Mouse (Mus musculus) CH12.LX (cell line): ENCODE results near the gene Lbx2. TPM values are rescaled to one million over a fixed set of nuclear protein-coding genes. Genes with fewer than 3 reads are reported as not detected.

Experiments
- DNase-seq: peaks from one replicate; pipeline ENCODE4 v3.0.0-alpha.2; 2013; ENCODE audit errors: extremely low read depth
- H3K27ac ChIP-seq: 2 replicates; pipeline ENCODE4 v1.5.1; 2012; ENCODE audit warnings: low read depth, mild to moderate bottlenecking, control low read depth, moderate library complexity; ENCODE audit not compliant: insufficient read depth
- H3K27me3 ChIP-seq: replicated peaks from 2 replicates; pipeline ENCODE3; 2012; ENCODE audit warnings: inconsistent platforms
- H3K36me3 ChIP-seq, 2 experiments: replicated peaks in 1 of 2; 2 replicates each; pipeline versions ENCODE3 to v1.6.1; 2012; ENCODE audit warnings: inconsistent platforms in 1 of 2, low read length in 1 of 2, mild to moderate bottlenecking in 1 of 2, mixed read lengths in 1 of 2, moderate library complexity in 1 of 2; ENCODE audit not compliant: control insufficient read depth in 1 of 2, insufficient read depth in 1 of 2
- H3K4me1 ChIP-seq, 2 experiments: 2 replicates each; pipeline ENCODE4 v1.6.1; 2012; ENCODE audit warnings: inconsistent platforms in 1 of 2, moderate library complexity in 1 of 2; ENCODE audit not compliant: insufficient read depth in 2 of 2, control insufficient read depth in 1 of 2
- H3K4me2 ChIP-seq: 2 replicates; pipeline ENCODE4 v1.6.1; 2012; ENCODE audit warnings: low read depth, mild to moderate bottlenecking, control low read depth; ENCODE audit not compliant: poor library complexity, insufficient read depth, severe bottlenecking
- H3K4me3 ChIP-seq, 3 experiments: fragments of 150-350 bp in 1 of 3; sonication (generic) in 1 of 3; replicated peaks in 1 of 3; 2 replicates each; pipeline versions ENCODE3 to v1.5.1; 2011 to 2012; ENCODE audit warnings: low read depth in 2 of 3, low read length in 2 of 3, mild to moderate bottlenecking in 2 of 3, moderate library complexity in 2 of 3, control low read depth in 1 of 3, improper control_type of control experiment in 1 of 3, inconsistent platforms in 1 of 3, mixed read lengths in 1 of 3; ENCODE audit not compliant: poor library complexity in 1 of 3
- H3K79me2 ChIP-seq: replicated peaks from 2 replicates; pipeline ENCODE4 v1.6.1; 2012; ENCODE audit warnings: mild to moderate bottlenecking, moderate library complexity; ENCODE audit not compliant: control insufficient read depth, poor library complexity, insufficient read depth, severe bottlenecking; ENCODE audit errors: extremely low read depth
- H3K9ac ChIP-seq: 2 replicates; pipeline ENCODE4 v1.6.1; 2012; ENCODE audit warnings: low read depth, mild to moderate bottlenecking, control low read depth, moderate library complexity; ENCODE audit not compliant: insufficient read depth
- H3K9me3 ChIP-seq: replicated peaks from 2 replicates; pipeline ENCODE3; 2012; ENCODE audit warnings: low read length, inconsistent platforms, mixed read lengths
- CHD1 ChIP-seq: IDR thresholded peaks from 2 replicates; pipeline ENCODE4 v1.6.1; 2012; ENCODE audit warnings: low read depth, low read length, improper control_type of control experiment, inconsistent platforms
- CTCF ChIP-seq, 2 experiments: IDR thresholded peaks in 1 of 2; conservative IDR thresholded peaks in 1 of 2; 2 replicates each; pipeline ENCODE4 v1.5.1; 2011 to 2012; ENCODE audit warnings: low read depth in 2 of 2, low read length in 2 of 2, improper control_type of control experiment in 1 of 2, inconsistent platforms in 1 of 2, mild to moderate bottlenecking in 1 of 2, moderate library complexity in 1 of 2
- ELF1 ChIP-seq: IDR thresholded peaks from 2 replicates; pipeline ENCODE4 v1.6.1; 2014; ENCODE audit warnings: low read depth, mild to moderate bottlenecking, inconsistent platforms, low read length, improper control_type of control experiment
- EP300 ChIP-seq: IDR thresholded peaks from 2 replicates; pipeline ENCODE4 v1.6.1; 2011; ENCODE audit warnings: low read length, improper control_type of control experiment
- ETS1 ChIP-seq: conservative IDR thresholded peaks from 2 replicates; pipeline ENCODE4 v1.6.1; 2012; ENCODE audit warnings: low read depth, mild to moderate bottlenecking, inconsistent platforms, low read length, improper control_type of control experiment, moderate library complexity
- HCFC1 ChIP-seq: IDR thresholded peaks from 2 replicates; pipeline ENCODE4 v1.6.1; 2012; ENCODE audit warnings: low read depth, mild to moderate bottlenecking, inconsistent platforms, low read length, improper control_type of control experiment
- KAT2A ChIP-seq: IDR thresholded peaks from 2 replicates; pipeline ENCODE4 v1.6.1; 2012; ENCODE audit warnings: low read length, improper control_type of control experiment, inconsistent platforms; ENCODE audit not compliant: insufficient replicate concordance
- MEF2A ChIP-seq: IDR thresholded peaks from 2 replicates; pipeline ENCODE4 v1.6.1; 2014; ENCODE audit warnings: low read depth, mild to moderate bottlenecking, inconsistent platforms, low read length, improper control_type of control experiment, borderline replicate concordance
- MXI1 ChIP-seq: IDR thresholded peaks from 2 replicates; pipeline ENCODE4 v1.6.1; 2011; ENCODE audit warnings: mild to moderate bottlenecking, low read depth, low read length, improper control_type of control experiment
- NELFE ChIP-seq: IDR thresholded peaks from 2 replicates; pipeline ENCODE4 v1.6.1; 2011; ENCODE audit warnings: low read depth, low read length, improper control_type of control experiment
- NRF1 ChIP-seq: IDR thresholded peaks from 2 replicates; pipeline ENCODE4 v1.6.1; 2014; ENCODE audit warnings: low read depth, mild to moderate bottlenecking, inconsistent platforms, low read length, improper control_type of control experiment, moderate library complexity
- POLR2AphosphoS2 ChIP-seq: IDR thresholded peaks from 2 replicates; pipeline ENCODE4 v1.6.1; 2011; ENCODE audit warnings: low read depth, low read length, improper control_type of control experiment
- RAD21 ChIP-seq: IDR thresholded peaks from 2 replicates; pipeline ENCODE4 v1.6.1; 2011; ENCODE audit warnings: low read depth, mild to moderate bottlenecking, low read length, improper control_type of control experiment, moderate library complexity
- RCOR1 ChIP-seq: conservative IDR thresholded peaks from 2 replicates; pipeline ENCODE4 v1.6.1; 2012; ENCODE audit warnings: low read depth, mild to moderate bottlenecking, inconsistent platforms, low read length, improper control_type of control experiment
- SIN3A ChIP-seq: IDR thresholded peaks from 2 replicates; pipeline ENCODE4 v1.6.1; 2012; ENCODE audit warnings: low read length, improper control_type of control experiment, inconsistent platforms
- USF1 ChIP-seq: IDR thresholded peaks from 2 replicates; pipeline ENCODE4 v1.6.1; 2014; ENCODE audit warnings: low read depth, mild to moderate bottlenecking, inconsistent platforms, low read length, improper control_type of control experiment
- USF2 ChIP-seq: conservative IDR thresholded peaks from 2 replicates; pipeline ENCODE4 v1.6.1; 2011; ENCODE audit warnings: low read depth, low read length, improper control_type of control experiment
- ZC3H11A ChIP-seq: IDR thresholded peaks from 2 replicates; pipeline ENCODE4 v1.6.1; 2012; ENCODE audit warnings: low read depth, mild to moderate bottlenecking, inconsistent platforms, low read length, improper control_type of control experiment
- ZKSCAN1 ChIP-seq: IDR thresholded peaks from 2 replicates; pipeline ENCODE4 v1.6.1; 2012; ENCODE audit warnings: low read depth, inconsistent platforms, low read length, improper control_type of control experiment, borderline replicate concordance
- ZMIZ1 ChIP-seq: IDR thresholded peaks from 2 replicates; pipeline ENCODE4 v1.6.1; 2012; ENCODE audit warnings: low read depth, mild to moderate bottlenecking, inconsistent platforms, low read length, improper control_type of control experiment
- ZNF384 ChIP-seq: IDR thresholded peaks from 2 replicates; pipeline ENCODE4 v1.6.1; 2012; ENCODE audit warnings: low read depth, low read length, improper control_type of control experiment, inconsistent platforms
- dilution Hi-C: fragments of 300-500 bp; cut with MboI; formaldehyde crosslinking; loops from 2 replicates; pipeline ENCODE4 v1.14.3; 2020; ENCODE audit warnings: low sequenced_read_pairs; ENCODE audit not compliant: extremely low pct_unique_long_range_greater_than_20kb, extremely low pct_ligation_motif_present
- in situ Hi-C: fragments of 300-500 bp; cut with MboI; formaldehyde crosslinking; loops from 3 replicates; pipeline ENCODE4 v1.14.3; 2019; ENCODE audit warnings: low sequenced_read_pairs, low pct_ligation_motif_present, low pct_unique_long_range_greater_than_20kb, mixed read lengths
- polyA plus RNA-seq: library from polyadenylated mRNA; unstranded; fragments of >175 nt; gene quantifications from 2 replicates; pipeline ENCODE4 v1.2.1, GENCODE M21; 2012; ENCODE audit warnings: low read depth; ENCODE audit not compliant: insufficient read length
- total RNA-seq, 2 experiments: library from RNA; depleted of rRNA; stranded (reverse); fragments of 300-350 nt in 1 of 2; fragments of >200 nt in 1 of 2; gene quantifications; 2 replicates each; pipeline ENCODE4 v1.2.3; 2012 to 2014

Gene Lbx2
- total and polyA plus RNA-seq, 3 experiments, result 1.2 TPM; not detected in 2

GRCm38 (mm10) chr6:83070311-83071219 is 15.6 kb upstream of the Lbx2 start:
- in situ Hi-C loops, result no loop called here
- Histone ChIP-seq H3K9ac (no peak overlapping the region), H3K4me1 (no peaks in the 10 kb centered on the region), H3K9me3 (peaks cover 33% of the 10 kb centered on the region), H3K27ac (no peak overlapping the region), H3K36me3 (peaks cover 0 to 18% of the 10 kb centered on the region in 2 experiments), H3K4me3 (no peak overlapping the region), H3K27me3 (no peaks in the 10 kb centered on the region), H3K79me2 (no peaks in the 10 kb centered on the region), H3K4me2 (no peak overlapping the region)
- TF ChIP-seq RAD21 (no peak), ZNF384 (no peak), KAT2A (no peak), ZMIZ1 (no peak), MEF2A (no peak), ELF1 (no peak), USF1 (no peak), ZKSCAN1 (no peak), CHD1 (no peak), SIN3A (no peak), POLR2AphosphoS2 (no peak), ZC3H11A (no peak), MXI1 (no peak), USF2 (no peak), RCOR1 (no peak), NRF1 (no peak), CTCF (conservative IDR thresholded peaks at IDR 0.05 in 1 of 2, IDR thresholded peaks at IDR 0.05 in 1 of 2; ENCODE audit: low read depth in 2 of 2, low read length in 2 of 2) (no peak), HCFC1 (no peak), NELFE (no peak), EP300 (no peak)
- no peak for DNase-seq
- dilution Hi-C loops, result no loop called here

- in situ Hi-C loops, result no loop called here
- H3K9me3 ChIP-seq, result peaks cover 33% of the 10 kb centered on the region
- no peaks in the 10 kb centered on the region for H3K27me3 ChIP-seq
- H3K4me2 ChIP-seq, result no peak overlapping the region
- dilution Hi-C loops, result no loop called here
- H3K4me3 ChIP-seq, result no peak overlapping the region
- H3K9ac ChIP-seq, result no peak overlapping the region
- no peak for DNase-seq
- TF ChIP-seq RCOR1 (no peak), ETS1 (no peak)
- TF ChIP-seq, all 38 proteins: peak for 0
- Histone ChIP-seq H3K79me2 (no peaks in the 10 kb centered on the region), H3K27ac (no peak overlapping the region), H3K4me1 (no peaks in the 10 kb centered on the region), H3K36me3 (peaks cover 0 to 15% of the 10 kb centered on the region in 2 experiments)
These were observed 14.9 kb upstream of the Lbx2 start for GRCm38 (mm10) chr6:83071220-83071619.
